Mouse (Mus musculus): Measurements from ENCODE around the gene Thrb.

- TF ChIP-seq CTCF (IDR thresholded peaks at IDR 0.05; ENCODE audit: extremely low read depth, insufficient read depth, insufficient read length, insufficient replicate concordance) (no peak), POLR2A (IDR thresholded peaks at IDR 0.05; ENCODE audit: low read depth, low read length) (no peak)
Measured at GRCm38 (mm10) chr14:17655084-17655483, 5.0 kb upstream of the Thrb start.
